Mouse (Mus musculus): ENCODE data around the gene Mrpl43.

Gene Mrpl43

DNA sequence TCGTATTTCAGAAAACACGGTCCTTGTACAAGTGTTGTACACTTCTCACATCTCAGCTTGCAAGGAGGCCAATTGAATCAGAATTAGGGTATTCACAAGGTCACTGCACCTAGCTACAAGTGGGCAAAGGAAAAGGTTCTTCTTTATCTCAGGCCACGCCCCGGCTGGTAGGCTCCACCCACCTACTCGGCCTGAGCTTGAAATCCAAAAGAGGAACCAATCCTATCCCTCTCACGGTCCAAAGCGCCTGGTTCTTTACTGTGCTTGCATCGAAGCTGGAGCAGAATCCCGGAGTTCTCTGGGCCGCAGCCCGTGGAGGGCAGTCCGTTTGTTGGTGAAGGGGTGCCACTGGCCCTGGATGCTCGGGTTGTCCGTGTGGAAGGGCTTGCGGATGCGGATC is 798 bp downstream of the Mrpl43 start, which contains the start of gene Twnk:
Twnk (plus strand) TSS at position 220 of the 400 bp plus-strand sequence.
- no peak for DNase-seq

DNA sequence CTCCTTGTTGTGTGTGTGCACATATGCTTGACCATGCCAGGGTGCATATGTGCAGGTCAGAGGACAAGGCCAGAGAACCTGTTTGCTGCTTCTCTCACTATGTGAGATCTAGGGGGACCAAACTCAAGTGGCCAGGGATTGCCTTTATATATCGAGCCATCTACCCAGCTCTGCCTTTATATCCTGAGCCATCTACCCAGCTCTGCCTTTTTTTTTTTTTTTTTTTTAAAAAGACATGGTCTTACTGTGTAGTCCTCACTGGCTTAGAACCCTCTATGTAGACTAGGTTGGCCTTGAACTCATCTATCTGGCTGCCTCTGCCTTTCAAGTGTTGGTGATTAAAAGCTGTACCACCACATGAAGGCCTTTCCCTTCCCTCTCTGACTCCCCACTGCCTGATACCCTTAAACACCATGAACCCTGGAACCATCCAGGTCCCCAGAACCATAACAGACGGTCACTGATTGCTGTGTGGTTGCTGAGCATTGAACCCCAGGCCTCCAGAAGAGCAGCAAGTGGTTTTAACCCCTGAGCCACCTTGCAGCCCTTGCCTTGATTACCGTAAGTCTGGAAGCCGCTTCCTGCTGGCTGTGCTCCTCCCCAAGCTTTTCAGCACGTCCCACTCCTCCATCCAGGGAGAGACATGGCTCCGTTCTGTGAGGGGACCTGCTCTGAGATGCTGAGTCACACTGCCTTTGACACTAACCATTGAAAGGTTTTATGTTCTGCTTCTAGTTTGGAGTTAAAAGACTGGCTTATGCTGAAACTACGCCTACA is 2.3 kb downstream of the Mrpl43 start:
- DNase-seq, result no peak

DNA sequence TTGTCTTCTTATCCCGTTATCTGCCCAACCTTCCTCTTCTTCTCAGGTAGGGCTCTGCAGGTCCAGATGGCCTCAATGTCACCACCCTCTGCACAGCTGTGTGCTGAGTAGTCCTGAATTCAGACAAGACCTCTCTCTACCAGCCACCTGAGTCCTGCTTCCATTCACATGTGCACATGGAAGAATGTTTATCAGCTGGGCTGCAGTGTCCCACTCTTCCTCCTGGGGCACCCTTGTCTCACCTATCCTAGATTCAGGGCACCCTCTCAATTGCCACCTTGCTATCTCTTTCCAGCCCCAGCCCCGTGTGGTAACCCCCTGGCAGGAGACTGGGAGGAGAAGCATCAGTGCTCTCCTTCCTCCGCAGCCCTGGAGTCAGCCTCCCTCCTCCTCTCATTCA is 3.9 kb downstream of the Mrpl43 start:
- no peak for DNase-seq

DNA sequence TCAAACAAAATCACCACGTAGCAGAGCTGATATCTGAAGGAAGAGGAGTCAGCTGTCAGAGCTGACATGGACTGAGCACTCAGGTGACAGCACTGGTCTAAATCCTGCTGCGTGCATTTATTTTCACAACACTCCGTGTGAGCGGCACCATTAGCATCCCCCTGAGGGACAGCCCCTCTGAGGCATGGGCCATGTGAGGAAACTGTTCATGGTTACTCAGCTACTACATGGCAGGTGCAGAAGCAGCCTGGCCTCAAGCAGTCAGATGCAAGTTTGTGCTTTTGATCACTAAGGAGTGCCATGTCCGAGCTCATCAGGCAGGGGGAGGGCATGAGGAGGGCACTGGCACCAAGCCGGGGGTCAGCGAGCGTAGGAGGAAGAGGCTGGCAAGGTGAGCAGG is 6.6 kb downstream of the Mrpl43 start:
- no peak for DNase-seq

DNA sequence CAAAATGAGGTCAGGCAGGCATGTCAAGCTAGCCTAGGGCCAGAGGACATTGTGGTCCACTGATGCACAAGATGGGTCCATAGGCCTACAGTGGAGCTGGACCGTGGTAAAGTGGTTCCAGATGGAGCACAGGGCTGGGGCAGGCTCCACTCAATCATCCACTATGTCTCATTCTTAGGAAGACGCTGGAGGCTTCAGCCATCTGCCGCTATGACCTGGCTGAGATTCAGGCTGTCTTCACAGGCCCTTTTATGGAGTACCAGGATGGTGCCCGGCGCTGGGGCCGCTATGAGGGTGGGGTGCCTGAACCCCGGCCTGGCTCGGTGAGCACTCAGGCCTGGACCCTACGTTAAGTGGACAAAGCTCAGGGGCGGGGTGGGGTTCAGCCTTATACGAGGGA is 8.5 kb downstream of the Mrpl43 start:
- DNase-seq, result no peak

DNA sequence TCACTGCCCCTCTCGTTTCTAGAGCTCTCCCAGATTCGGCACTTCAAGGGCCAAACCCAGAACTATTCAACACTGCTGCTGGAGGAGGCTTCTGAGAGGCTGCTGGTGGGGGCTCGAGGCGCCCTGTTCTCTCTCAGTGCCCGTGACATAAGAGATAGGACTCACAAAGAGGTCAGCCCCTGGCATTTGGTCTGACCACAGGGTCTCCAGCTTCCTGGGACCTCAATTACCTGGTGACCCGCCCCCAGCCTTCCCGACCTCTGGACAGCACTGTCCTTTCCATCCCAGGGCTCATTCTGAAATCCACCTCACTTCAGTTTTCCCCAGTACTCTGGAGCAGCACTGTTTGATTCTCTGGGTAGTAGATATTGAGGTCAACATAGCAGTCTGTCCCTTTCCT is 13.5 kb downstream of the Mrpl43 start:
- no peak for DNase-seq

DNA sequence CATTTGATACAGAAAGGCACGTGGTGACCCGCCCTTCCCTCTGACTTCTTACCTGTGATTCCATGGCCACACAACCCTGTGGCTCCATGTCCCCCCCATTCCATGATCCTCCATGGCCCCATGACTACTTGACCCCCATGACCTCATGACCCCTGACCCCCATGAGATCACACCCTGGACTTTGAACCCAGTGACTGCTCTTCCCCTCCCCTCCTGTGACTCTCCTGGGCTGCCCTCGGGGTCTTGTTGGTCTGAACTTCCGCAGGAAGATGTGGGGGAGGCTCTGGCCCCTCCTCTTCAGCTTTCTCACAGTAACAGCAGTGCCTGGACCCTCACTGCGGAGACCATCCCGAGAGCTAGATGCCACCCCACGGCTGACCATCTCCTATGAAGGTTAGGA is 14.0 kb downstream of the Mrpl43 start:
- DNase-seq, result no peak

DNA sequence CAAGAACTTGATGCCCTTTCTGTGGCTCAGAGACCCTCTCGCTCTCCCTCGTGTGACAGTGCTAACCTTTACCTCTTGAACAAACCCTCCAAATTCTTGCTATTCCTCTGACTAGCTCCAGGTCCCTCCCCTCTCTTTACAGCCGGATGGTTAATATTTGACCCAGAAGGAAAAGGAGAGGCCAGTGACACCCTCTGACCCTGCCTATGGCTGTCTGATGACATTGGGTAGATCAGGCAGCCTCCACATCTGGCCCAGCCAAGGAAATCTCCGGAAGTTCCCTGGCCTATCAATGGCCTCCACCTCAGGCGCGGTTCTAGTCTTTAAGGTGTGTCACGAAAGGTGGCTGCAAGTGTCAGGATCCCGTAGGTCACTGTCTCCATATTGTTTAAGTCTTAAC is 15.2 kb downstream of the Mrpl43 start:
- DNase-seq, result no peak

DNA sequence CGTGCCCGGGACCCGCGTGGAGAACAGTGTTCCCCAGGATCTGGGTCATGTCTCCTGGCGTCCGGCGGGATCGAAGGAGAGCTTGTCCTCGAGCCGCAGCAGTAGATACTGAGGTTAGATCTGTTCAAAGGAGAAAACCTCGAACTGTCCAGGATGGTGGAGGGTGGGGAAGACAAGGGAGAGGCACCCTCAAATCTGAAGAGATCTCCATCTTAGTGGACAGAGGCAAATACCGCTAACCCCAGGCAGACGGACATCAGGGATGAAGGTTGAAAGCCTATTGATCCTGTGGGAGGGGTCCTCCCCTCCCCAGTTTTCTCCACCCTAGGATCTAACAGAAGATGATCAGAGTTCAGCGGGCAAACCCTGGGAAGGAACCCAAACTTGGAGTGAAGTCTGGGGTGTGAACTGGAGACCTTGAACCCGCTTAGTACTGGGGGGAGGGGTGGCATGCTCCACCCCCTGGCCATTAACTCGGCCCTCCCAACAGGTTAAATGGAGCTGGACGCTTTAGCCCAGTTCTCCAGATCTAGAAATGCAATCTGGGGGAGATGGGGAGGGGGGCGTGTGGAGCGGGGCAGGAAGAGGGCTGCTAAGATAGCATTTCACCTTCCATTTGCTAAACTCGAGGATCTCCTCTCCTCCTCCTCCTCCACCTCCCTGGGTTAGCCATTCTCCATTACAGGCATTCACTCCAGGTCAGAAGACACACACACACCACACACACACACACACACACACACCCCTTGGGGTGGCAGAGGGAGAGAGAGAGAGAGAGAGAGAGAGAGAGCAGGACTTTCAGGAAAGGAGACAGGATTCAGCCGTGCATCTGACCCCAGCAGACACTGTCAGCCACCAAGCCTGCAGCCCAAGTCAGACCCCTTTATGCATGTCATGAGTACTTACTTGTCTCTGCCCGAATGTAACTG is 16.4 kb downstream of the Mrpl43 start:
- DNase-seq, result no peak

DNA sequence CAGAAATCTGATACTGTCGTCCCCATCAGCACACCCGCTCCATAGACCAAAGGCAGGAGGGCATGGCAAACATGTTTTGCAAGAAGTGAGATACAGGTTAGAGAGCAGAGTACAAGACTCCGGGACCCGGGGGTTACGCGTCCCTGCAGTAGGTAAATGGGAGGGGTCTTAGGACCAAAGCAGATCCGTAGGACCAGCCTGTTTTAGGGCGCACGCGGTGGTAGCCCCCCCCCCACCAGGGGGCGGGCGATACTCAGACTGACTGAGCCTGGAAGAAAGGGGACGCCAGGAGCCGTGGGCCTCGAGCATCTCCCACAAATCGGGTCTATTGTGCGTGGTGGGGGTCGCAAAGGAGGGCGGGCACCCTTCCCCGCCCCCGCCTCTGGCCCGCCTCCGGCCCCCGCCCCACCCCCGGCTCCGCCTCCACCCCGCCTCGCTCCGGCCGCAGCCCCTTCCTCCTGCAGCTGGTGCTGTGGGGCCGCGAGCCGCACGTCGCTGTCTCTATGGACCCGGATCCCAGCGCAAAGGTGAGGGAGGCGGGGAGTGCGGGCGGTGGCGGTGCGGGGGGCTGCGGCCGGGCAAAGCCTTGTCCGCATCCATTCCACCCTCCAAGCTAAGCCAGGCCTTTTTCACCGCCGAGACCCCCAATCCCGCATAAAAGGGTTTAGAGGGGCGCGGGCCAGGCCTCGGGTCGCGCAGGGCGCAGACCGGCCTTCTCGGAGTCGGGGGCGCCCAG is 17.2 kb downstream of the Mrpl43 start, which contains the start of gene Sema4g:
Sema4g (plus strand) TSS at position 271 of the 736 bp plus-strand sequence.
- DNase-seq, result no peak

DNA sequence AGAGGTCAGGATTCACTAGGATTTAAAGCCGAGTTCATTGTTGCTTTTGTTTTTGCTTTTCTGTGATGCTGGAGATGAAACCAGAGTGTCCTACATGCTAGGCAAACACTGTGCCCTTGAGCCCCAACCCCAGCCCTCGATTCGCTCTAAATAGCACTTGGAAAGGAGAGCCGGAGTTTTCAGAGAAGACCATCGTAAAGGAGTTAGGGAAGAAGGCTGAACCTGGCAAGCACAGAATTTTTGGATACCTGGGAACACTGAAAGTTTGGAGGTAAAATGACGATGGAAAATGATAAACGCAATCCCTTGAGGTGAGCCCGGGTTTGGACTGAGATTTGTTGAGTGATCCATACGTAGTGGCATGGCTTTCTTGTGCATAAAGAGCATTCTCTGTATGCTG is 17.9 kb downstream of the Mrpl43 start:
- DNase-seq, result no peak

DNA sequence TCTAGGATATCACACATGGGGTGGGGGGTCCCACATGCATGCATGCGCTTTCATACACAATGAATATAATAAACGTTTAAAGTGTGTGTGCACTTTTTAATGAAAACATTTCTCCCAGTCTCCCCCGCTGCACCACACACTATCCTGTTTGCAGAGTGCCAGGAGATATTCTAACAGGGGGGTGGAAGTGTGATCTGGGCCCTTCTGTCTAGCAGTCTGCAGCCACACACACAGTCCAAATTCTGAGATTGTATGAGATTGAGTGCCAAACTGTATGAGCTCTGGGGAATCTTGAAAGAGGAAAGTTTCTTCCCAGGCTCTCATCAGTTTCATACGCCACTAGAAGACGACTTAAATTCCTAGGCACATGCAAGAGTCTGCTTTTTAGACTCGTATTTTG is 18.4 kb downstream of the Mrpl43 start:
- DNase-seq, result no peak

DNA sequence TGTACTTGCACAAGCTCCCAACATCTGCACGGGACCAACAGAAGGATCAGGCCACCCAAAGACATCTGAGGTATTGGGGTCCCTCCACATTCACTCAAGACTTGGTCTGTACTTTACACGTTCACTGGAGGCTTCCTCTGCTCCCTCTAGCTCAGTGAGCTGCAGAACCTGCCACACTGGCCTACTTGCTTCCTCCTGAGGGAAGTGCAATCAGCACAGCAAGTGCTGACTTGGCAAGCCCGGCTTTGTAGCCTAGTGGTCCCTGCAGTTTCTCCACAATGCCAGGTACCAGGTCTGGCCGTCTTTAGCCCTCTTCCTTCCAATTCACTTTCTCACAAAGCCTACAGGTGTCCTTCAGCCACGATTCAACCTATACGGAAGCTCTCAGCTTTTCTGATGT is 19.2 kb downstream of the Mrpl43 start:
- no peak for DNase-seq

DNA sequence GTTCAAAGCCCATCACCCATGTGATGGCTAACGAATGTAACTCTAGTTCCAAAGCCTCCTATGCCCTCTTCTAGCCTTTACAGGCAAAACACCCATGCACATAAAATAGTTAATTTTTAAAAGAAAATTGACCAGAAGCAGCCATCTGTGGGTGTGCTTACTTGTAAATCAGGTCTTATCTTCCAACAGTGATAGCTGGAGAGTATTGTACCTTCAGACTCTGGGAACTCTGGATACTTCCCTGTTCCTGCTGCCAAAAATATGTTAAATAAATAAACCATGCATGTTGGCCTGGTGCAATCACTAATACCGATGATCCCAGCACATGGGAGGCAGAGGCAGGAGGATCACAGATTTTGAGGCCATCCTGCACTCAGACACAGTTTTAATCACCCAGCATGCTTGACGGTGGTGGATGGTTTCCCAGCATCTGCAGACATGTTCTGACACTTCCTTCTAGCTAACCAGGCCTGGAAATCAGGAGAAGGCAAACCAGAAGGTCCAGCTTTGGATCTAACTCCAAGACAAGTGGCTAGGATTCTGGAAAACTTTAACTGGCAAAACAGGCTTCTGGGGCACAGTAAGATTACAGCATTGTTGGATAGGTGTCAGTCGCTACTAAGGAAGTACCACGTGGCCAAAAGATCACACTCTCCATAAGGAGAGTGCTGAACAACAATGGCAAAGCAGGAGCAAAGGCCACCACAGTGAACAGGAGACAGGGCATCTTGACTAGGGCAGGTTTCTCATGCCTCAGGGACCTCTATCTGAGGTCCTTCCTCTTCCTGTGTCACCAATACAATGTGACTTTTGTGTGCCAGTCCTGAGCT is 20.9 kb downstream of the Mrpl43 start:
- no peak for DNase-seq

DNA sequence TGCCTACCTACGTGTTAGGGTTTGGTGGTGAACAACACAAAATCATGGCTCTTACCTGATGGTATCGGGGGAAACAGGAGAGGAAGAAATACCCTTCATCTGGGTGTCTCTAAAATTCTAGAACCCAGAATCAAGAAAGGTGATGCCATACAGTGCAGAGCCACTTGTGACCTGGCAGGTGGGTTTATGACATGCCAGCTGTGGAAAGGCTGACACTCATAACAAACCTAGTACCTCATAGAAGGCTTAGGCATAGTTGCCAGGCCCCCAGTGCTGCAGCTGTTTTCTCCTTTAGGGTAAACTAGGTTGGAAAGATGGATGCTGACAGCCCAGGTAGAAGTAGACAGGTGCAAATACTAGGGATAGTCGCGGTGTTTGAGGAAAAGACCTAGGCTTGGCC is 21.8 kb downstream of the Mrpl43 start:
- DNase-seq, result no peak

DNA sequence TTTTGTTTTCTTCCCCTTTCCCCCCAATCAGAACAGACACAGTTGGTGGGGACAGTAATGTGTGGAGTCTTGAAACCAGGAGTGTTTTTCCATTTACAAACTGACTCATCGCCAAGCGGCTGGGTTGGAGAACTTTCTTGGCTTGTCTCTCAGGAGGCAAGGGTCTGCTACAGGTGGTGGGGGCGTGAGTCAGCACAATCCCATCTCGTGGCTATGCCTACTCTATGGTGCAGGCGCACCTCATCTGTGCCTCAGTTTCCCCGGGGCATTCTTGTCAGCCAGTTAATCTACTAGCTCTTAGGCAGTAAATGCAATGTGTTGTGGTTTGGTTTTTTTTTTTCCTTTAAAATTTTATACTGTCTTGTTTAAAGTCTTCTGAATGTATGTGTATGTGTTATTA is 22.9 kb downstream of the Mrpl43 start:
- DNase-seq, result no peak

DNA sequence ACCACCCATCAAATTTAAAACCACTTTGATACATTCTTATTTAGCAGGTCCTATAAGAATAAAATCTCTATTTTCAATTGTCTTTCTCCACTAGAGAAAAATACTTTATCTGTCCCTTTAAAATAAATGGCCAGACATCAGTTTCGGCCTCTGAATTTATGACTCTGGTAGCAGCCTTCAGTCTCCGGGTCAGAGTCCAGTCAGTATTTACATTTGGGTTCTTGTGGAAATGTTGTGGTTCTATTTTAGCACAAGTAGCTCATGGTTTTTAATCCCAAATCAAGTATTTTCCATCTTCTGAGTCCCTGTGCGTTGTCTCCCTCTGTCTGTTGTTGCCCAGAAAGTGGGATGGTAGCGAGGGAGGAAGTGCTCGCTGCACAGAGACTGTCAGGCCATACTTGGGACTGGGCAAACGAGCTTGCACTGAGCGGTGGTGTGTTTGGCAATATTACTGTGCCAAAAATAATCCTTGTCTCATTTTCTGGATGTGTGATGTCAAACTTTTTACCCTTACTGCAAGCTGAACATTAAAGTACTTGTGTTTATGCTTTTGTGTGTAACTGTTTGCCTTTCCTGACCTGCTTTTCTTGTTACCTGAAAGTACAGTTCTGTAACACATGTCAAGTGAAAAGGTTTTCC is 23.6 kb downstream of the Mrpl43 start:
- no peak for DNase-seq

DNA sequence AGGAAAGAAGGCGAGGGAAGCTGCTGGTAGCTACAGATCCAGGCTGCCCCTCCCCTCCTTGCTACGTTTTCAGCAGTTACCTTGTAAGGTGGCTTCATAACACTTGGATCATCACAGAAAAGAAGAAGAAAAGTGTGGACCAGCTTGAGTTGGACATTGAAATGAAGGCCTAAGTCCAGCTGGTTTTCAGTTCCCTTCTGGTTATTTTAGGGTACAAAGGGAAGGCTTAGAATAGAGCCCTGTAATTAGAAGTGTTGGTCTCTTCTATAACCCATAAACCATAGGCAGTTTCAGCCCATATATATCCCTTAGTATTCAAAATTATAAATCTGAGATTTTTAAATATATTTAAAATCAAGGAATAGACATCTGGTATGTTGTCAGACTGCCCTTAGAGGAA is 25.5 kb downstream of the Mrpl43 start:
- DNase-seq, result no peak

DNA sequence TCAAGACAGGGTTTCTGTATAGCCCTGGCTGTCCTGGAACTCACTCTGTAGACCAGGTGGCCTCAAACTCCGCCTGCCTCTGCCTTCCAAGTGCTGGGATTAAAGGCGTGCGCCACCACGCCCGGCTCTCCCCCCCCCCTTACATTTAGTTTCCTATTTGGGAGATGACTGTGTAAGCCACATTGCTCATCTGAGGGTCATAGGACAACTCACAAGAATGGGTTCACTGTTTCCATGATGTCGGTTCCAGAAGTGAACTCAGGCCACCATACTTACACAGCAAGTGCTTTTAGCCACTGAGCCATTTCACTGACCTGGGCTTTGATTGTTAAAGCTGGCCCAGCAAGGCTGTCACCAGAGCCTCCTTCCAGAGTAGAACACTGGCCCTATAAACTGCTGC is 29.1 kb downstream of the Mrpl43 start:
- no peak for DNase-seq

DNA sequence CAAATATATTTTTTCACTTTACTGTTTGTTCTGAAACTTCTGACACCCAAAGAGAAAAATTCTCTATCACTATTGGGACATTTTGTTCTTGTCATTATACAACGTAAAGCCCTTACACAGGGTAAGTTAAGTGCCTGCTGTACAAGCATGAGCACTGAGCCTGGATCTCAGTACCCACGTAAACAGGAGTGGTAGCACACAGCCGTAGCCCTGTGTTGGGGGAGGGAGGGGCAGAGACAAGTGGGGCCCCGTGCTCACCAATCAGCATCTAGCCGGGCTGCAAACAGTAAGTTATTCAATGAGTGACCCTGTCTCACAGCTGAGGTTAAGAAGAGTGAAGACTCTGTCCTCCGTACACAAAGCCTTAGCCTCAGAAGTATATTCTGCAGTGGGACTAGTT is 29.6 kb downstream of the Mrpl43 start:
- no peak for DNase-seq

DNA sequence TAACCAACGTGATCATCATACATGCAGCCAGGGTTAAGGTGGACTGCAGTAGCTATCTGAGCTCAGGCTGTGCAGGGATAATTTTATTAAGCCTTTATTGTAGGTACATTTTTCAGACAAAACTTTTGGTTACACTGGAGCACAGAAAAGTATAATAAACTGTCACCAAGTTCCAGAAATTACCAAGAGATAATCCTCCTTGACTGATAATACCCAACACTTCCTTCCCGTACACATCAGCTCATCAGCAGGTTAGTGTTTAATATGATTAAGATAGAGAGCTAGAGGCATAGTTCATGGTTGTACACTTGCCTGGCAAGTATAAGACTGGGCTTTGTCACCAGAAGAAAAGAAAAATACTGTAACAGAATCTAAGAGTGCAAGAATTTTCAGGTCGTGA is 37.9 kb downstream of the Mrpl43 start:
- DNase-seq, result no peak

DNA sequence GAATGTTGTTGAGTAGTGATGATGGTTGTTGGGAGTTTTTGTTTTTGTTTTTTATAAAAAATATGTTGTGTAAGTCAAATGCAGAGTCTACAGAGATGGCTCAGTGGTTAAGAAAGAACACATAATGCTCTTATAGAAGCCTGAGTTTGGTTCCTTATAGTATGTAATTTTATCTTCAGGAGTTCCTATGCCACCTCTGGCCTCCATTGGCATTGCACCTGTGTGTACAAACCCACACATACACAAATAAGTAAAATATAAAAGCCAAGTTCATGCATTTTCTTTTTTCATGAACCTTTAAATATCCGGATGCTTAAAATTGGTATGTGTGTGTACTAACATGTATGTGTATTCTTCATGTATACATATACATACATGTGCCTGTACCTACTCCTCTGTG is 40.3 kb downstream of the Mrpl43 start:
- DNase-seq, result no peak

Data from cerebellum, adult 8-10 months (tissue).